Mouse (Mus musculus) left cerebral cortex, adult 11 months (tissue): ENCODE data around the gene Peli2.

Source experiments
- DNase-seq: peaks from one replicate; pipeline ENCODE4 v3.0.0; 2022; ENCODE audit warnings: low spot score

The Peli2 gene

DNA sequence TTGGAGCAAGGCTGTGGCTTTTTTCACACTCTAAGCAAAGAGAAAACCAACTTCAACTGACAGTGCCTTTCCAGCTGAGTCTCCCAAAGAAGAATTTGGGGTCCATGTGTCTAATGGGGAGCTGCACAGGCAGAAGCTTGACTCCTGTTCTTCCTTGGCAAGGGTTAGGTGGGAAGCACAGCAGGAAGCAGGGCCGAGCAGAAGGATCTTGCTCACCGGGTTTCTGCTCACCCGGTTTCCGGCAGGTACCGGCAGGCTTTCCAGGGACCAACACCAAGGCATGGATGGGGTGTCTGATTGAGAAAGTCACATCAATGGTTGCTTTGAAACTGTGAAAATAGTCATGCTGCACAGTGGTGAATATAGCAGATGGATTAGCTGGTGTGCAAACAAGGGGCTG is 70.3 kb downstream of the Peli2 start:
- DNase-seq: no peak

DNA sequence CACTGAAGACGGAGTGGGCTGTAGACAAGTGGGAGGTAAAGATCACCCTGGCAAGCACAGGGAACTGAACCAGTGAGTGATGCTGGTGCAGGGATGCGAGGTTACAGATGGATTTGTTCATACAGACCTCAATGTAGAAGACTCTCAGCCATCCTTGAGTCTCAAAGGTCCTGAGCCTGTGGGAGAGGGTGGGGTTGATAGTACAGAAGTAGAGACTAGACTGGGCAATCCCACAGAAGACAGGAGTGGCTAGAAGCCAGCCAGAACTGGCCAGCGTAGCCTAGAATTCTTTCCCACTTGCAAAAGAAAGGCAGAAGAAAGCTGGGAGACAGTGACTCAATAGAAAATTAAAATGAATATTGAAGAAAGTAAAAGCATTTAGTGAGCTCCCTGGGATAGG is 71.3 kb downstream of the Peli2 start:
- DNase-seq: no peak

DNA sequence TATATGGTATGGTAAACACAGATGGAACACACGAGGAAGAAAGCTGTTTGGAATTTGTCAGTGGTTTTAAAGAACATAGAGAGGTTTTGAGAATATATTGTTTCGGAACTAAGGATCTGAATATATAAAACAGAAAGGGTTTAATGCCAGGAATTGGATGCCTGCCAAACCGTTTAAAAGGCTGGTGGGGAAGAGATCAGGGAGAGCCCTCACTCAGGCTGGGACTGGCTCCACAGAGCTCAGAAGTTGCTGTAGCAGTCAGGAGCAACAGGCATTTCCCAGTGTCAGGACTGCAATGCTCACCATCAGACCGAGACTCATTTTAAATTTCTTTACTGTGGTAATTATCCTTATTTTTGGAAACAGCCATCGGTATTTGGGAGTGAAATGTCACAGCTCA is 76.2 kb downstream of the Peli2 start:
- no peak for DNase-seq

DNA sequence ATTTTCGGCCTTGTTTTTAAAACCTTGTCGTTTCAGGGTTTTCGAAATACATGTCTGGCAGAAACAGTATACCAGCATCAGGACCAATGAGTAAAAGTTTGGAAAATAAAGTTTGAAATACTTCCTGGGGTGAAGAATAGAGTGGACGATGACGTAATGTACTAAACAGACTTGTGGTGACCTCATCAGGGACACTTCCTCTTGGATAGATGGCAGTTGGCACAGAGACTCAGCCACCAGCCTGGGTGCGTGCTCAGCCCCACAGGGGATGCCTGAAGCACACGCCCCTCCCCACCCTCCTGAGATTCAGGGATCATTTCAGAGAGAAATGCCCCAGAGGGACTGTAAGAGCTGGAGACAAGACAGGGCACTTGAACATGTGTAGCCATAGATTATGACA is 76.7 kb downstream of the Peli2 start:
- no peak for DNase-seq

DNA sequence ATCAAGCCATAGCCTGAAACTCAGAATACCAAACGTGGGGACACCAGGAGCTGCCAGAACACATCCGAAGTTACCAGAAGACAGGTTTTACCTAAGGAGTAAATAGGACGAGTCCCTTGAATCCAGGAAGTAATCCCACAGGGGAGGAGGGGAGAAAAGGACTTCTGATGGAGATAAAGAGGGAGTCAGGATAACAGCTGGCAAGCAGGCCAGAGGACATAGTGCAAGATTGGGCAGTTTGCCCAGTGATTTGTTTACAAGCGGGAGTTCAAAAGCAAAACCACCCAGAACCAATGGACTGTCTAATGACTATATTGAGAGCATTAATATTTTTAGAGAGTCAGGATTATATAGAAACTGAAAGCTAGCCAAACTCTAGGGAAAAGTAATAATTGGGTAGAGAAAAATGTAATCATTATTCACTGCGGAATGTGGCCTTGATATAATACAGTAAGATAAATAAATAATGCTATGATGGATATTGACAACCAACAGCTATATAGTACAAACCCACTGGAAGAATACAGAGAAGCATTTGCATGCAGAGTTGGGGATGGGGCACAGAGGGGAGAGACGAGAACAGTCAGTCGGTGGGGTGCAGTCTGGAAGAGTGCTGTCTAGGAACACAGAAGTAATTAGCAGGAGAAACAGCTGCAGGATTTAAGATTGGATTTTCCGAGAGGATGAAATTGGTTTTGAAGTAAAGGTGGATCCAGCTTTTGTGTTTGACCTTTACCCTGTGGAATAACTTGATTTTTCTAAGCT is 77.7 kb downstream of the Peli2 start:
- DNase-seq: no peak

DNA sequence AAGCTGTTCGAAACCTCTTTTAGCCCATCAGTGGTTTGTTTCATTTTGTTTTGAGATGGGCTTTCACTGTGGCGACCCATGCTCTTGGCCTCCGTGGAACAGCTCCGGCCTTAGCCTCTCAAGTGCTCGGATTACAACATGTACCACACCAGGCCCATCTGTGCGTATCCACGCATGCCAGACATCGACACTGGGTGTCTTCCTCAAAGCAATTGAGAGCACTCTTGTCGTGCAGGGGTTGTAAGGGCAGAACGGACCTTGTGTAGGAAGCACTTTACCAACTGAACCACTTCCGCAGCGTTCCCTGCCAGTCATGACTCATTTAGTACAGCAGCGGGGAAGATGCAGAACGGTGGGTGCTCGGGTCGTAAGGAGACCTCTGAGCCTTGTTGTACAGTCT is 78.3 kb downstream of the Peli2 start:
- no peak for DNase-seq

DNA sequence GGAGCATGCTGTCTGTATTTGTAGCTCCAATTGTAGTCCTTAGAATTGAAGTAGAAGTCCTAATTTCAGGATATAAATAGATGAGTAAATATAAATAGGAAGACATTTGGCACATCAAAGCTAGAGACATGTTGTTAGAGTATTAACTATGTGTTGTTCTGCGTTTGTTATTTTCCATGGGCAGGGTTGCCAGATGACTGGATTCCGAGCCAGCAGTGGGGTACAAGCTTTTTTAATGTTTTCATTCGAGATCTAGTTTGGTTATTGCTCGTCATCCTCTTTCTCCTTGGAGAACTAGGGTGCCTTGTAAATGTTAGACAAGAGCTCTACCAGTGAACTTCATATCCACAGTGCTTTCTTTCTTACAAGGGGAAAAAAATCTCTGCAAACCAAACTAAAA is 78.9 kb downstream of the Peli2 start:
- no peak for DNase-seq

DNA sequence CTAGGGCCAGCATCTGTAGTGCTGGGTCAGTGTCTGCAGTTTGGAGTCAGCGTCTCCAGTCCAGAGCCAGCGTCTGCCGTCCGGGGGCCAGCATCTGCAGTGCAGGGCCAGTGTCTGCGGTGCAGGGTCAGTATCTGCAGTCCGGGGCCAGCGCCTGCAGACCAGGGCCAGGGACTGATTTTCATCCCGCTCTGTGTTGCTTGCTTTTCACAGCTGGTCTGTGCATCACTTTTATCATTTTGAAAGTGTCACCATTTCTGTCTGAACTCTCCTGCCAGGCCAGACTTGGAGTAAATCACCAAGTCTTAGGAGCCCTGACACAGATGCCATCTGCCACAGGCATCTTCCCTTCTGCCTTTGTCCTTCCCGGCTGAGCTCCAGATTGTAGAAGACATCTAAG is 79.7 kb downstream of the Peli2 start:
- DNase-seq: no peak

DNA sequence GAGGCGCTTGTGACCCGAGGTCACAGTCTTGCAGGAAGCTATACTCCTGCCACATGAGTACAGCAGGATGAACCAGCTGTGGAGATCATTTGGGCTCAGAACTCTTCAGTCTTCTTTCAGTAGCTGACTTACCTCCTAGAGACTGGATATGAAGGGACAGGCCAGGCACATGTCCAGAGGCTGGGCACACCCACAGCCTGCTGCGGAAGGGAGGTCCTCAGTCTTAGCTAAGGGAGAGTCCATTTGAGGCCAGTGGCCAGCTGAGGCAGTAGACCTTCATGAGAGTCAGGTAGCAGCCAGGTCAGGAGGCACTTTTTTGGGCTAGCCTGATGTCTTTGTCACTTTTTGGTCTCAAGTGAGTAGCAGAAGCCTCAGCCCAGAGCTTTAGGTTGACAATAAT is 80.2 kb downstream of the Peli2 start:
- DNase-seq: no peak

DNA sequence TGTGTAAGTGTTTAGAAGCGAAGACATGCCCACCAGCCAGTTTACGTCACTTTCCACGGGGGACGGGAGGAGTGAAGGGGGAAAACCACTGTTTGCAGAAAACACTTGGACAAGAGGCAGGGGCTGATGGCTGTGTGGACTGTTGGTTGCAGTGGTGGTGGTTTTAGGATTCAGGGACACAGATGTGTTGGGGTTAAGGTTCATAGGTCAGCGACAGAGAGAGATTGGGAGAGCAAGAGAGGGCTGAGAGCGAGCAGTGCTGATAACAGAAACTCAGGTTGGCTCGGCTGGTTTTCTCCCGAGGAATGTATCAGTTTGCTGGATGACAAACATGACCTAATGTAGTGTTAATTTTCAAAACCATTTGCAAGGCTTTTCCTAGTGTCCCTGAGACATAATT is 80.8 kb downstream of the Peli2 start:
- DNase-seq: no peak

DNA sequence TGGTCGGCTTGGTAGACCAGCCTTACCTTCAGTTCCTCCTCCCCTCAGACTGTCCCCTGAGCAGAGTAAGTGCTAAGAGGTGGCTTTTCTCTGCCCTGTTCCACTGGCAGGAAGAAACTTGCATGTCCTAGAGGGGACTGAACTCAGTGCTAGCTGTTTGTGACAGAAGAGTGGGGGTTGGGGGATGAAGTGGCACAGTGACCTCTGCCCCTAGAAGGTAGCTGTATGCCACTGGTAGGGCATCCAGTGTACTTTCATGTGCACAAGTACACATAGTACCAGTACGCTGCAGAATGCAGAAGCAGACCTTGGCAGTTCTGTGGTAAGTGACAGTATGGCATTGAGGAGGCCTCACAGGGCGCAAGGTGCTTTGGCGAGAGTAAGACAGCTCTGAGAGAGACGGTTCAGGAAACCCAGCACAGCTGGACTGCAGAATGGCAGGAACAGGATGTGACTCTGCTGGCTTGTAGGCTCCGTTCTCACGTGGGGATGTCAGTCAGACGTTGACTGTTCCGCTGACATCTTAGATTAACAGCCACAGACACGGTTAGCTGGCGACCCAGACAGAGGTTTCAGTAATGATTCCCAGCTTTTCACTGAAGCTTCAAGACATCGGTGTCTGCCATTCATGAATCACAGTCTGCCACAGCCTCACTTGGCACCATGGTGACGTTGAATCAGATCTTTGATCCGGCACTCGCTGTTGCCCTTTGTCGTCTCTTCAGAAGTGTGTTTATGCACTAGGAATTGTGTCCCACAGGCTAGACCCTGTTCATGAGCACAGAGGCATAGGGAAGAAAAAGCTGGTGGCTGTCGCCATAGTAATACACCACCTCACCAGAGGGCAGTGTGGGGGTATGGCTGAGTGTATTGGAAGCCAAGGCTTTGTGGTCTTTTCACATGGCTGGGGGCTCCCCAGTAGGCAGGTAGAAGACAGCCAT is 81.7 kb downstream of the Peli2 start:
- no peak for DNase-seq

DNA sequence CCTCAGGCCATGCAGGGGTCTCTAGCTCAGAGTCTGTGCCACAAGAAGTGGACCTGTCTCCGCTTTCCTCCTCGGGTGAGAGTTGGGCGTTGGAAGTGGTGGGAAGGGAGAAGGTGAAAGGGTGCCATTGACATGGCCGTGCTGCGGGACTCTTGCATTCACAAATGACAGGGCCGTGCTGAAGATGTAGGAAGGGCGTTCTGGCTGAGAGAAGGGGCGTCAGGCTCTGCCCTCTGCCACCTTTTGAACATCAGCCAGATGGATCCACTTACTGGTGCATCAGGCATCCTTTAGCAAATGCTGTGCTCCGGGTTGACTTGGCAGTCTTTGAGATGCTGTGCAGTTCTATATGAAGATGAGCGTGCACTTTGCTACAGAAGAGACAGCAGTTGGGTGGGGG is 84.4 kb downstream of the Peli2 start:
- no peak for DNase-seq

DNA sequence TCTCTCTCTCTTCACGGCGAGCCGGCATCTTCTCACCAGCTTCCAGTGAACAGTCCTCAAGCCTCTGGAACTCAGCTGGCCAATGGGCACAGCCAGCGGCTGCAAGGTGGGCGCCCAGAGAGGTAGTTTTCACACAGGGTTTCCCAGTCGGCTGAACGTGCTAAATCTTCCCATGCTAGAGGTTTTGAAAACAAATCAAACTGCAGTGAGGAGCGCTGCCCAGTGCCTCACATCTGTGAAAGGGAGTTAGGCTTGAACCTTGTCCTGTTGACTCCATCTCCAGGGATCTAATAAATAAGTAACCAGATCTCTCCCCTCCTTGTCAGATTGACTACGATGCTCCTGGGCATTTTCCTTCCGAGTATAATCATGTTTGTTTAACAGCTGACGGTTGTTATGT is 85.0 kb downstream of the Peli2 start:
- DNase-seq: no peak

DNA sequence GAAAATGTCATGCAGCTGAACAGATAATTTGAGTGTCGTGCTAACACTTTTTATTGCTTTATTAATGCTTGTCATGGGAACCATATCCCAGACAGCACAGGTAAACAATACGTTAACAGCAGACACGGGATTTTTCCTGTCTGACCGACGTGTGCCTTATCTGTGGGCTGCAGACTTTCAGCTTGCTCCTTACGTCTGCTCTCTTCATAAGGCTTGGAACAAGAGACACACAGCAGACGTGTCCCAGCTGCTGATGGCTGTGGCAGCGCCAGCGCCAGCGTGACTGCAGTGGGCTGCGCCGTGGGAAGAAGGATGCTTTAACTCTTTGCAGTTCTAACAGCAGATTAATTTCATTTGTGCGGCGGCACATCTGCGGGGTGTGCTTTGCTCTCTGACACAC is 86.5 kb downstream of the Peli2 start:
- no peak for DNase-seq

DNA sequence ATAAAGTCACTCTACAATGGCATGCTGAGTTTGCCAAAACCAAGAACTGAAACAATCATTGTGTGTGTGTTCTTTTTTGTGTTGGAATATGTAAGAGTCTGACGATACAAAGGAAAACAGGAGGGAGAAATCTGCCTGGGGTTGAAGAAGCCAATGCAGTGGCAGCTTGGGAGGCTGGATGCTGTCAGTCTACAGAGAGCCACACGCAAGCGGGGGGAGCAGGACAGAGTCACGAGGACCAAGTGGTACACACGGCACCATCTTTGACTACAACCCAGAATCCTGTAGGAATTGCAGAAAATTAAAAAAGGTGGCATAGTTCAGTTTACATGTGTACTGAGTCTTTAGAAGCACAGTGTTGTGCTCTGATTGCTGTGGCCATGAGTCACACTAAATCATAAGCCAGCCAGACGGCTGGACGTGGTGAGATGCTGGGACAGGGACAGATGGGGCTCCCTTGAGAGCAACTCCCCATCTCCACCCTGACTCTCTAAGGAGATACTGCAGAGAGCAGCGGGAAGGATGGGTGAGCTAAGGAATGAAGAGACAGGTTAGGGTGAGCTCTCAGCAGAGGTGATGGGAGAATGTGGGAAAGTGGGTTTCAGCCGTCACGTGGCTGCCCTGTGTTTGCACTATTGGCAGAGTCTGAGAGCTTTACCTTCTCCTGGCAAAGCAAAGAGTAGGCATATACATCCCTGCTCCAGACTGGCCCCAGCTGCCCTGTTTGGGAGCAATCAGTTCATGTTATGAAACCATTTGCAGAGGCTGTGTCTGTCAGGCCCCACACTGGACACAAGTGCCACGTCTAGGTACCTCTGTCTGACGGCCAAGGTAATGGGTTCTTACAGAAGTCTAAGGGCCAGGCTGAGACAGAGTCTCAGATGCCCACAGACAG is 87.4 kb downstream of the Peli2 start:
- DNase-seq: no peak

DNA sequence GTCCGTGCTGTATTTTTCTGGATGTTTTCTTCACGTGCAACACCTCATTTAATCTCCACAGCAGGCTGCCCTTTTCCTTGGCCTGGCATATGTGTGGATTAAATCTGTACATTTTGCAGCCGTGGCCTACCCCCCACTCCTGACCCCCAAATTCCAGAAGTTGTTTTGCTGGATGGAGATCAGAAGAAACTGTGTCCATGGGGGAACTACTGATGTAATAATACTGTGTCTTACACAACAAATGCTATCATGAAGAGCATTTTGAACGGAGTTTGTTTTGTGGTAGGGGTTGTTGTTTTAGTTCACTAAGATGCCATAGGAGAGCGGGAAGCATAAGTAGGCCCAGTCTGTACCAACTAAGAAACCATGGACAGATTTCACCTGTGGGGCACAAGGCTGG is 88.8 kb downstream of the Peli2 start:
- no peak for DNase-seq

DNA sequence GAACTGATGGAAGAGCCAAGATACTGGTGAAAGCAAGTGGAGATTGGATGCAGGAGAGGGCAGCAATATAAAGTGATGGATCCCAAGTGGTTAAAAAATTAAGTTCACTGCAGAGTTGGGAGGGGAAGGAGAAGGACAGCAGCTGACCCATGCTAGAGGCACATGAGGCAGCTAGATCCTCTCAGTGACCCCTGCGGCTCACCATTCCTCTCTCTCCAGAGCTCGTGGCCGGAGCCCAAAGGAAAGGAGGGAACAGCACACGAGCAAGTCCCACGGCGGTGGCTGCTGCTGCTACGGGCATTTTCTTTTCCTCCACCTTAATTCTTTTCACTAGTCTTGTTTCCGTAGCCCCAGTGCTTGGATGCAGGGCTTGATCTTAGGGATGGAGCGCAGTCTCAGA is 89.5 kb downstream of the Peli2 start:
- DNase-seq: no peak

DNA sequence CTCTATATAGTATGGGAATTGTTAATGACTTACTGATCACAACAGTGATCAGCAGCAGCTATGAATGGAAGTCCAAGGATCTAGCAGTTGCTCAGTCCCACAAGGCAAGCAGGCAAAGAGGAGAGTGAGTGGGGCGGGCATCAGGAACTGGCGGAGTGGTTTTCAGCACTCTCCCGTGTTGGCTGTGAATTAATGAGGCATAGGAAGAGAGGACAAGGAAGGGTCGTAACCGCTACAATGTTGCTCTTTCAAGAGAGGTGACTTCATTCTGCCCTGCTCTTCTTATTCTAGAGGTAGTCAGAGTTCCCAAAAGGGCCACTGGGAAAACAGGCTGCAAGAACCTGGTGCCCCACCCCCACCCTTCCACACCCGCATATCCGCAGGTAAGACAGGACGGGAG is 90.9 kb downstream of the Peli2 start:
- DNase-seq: no peak

DNA sequence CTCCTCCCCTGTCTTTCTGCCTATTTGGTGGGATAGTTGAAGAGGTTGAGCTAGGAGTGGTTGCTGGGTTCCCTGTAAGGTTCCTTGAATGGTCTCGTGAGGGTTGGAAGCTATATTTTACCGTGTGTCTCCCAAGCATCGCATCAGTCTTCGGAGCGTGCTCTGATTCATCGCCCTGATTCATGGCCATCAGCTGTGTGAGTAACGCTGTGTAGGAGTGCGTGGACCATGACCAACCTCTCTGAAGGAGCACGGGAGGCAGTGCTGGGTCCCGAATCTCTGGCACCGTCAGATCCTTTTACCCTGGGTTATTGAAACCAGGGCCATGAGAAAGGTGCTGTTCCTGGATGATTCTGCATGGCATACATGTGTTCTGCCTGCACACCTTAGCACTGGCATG is 92.2 kb downstream of the Peli2 start:
- no peak for DNase-seq

DNA sequence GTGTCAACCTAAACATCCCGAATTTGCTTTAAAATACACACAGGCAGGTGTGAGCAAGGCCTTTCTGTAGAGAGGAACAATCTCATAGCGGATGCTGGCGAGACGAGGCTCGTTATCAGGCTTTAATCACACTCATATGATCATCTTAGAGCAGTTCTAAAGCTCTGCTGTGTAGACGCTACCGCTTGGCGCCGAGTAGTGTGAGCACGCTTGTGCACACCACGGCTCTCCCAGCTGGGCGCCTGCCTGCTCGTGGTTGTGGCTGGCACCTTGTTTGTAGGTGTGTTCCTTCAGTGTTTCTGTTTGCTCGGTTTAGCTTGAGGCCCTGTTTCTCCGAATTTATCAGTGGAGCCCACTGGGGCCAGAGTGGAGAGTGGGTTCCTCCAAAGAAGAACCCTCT is 93.0 kb downstream of the Peli2 start:
- no peak for DNase-seq

DNA sequence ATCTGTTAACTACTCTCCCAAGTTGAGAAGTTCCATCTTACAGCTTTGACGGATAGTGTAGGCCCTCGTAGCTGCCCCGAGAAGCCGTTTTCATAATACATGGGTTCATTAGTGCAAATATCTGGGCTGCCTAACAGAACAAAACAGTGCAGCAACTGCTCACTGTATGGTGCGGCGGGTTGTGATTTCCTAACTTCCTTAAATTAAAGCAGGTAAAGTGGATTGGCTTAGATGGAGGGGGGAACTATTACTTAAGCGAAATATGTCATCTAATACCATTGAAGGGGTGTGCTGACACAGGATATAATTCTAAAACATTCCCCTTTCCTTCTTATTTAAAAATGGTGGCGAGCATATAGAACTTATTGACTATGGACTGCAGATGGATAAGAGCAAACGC is 101.4 kb downstream of the Peli2 start:
- DNase-seq: no peak

DNA sequence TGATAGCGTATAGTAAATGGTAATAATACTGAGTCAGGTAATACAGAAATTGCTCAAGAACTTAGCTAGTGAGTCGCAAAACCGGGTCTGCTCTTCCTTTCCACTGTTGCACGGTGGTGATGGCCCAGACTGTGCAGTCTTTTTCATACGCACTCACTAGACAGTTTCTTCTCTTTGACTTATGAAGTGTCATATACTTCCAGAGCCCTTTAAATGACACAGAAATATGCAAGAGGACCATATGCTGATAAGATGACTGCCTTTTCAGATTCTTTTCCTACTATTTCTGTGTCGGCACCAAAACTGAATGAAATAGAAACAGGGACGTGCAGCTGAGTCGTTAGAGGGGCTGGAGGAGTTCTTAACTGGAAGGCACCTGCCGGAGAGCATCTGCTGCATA is 102.1 kb downstream of the Peli2 start:
- no peak for DNase-seq

DNA sequence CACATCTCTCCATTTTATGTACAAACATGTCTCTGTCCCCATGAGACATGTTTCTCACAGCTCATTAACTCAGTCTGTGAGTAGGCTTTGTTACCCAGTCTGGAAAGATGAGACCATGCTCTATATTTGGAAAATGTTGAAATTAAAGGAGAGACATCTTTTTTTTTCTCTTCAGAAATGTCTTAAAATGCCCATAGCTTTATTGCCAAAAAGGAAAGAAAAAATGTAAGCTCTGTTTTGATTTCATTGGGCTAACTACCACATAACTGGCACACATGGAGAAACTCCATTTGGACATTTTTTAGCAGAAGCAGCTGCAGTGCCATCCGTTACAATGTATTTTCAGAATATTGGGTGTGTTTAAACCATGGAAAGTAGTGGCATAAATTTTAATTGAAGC is 103.6 kb downstream of the Peli2 start:
- DNase-seq: no peak
